Mouse (Mus musculus): Measurements from ENCODE around the gene Trim21.

Gene Trim21

DNA sequence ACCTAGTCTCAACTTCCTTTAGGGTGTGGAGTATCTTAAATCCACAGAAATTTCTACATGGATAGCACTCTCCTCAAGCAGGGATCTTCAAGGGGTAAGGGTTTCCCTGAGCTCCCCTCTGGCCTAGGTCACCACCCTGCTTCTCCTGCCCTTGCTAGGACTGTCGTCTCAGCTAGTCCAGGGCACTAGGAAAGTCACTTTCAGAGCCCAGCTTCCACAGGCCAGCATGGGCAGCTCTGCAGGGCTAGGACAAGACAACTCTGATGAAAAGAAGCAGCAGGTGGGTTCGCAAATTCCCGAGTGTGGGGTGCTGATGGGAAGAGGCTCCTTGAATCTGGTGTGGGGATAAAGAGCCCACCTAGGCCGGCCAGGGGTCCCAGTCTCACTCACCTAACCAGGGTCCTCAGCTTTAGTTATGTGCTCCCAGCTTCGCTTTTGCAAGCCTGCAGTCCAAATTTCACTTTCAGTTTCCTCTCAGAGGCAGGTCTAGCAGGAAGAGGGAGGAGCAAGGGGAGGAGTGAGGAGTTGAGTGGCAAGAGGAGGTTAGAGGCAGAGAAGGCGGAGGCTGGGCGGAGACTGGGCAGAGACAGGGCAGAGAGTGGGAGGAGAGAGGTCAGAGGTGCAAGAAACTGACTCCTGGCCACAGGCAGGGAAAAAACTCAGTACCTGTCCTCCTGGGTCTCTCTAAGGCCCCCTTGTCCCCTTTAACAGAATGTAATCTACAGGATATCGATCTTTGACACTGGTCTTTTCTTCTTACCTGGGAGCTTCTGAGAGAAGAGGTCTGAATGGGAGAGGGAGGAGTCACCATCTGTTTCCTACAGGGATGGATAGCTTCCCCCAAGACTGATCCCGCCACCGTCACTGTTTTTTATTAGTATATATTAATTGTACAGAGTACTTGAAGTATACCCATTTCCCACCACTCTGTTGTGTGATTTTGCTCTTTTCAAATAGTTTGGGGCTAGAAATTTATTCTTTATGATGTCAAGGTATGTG lies at the start of gene Trim21:
Gene Trim21, minus strand, starts transcription at position 488 of the 999 bp plus-strand sequence.
- DNase-seq (ENCODE audit: low read depth, low spot score), result peak; percentile 94

GRCm38 (mm10) chr7:102597378-102598031 lies 32.2 kb upstream of the Trim21 start, which contains the start of gene Olfr552:
Olfr552 (plus strand) TSS chr7:102597770.
- no peak for DNase-seq (ENCODE audit: low read depth, low spot score)

GRCm38 (mm10) chr7:102591786-102592185 lies 26.5 kb upstream of the Trim21 start, which contains the start of gene Olfr551:
Olfr551 (minus strand) TSS chr7:102591886.
- no peak for DNase-seq (ENCODE audit: low read depth, low spot score)

DNA sequence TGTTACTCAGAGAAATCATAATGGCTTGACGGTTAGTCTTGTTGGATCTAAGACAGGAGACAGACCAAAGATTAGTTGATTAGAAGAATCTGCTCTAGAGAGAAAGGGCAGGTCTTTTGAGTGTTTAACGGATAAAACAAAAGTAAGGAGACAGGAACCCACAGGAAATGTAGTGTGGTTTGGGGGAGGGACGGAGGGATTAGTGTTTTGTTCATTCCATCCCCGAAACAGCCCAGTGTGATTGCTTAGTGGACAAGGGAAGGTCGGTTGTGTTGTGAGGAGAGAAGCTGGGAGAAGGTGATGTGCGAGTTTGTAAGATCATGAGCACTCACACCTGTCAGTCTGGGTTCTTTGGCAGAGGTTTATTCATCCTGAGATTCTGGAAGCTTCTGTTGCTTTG lies 10.7 kb upstream of the Trim21 start:
- DNase-seq (ENCODE audit: low read depth, low spot score), result no peak

DNA sequence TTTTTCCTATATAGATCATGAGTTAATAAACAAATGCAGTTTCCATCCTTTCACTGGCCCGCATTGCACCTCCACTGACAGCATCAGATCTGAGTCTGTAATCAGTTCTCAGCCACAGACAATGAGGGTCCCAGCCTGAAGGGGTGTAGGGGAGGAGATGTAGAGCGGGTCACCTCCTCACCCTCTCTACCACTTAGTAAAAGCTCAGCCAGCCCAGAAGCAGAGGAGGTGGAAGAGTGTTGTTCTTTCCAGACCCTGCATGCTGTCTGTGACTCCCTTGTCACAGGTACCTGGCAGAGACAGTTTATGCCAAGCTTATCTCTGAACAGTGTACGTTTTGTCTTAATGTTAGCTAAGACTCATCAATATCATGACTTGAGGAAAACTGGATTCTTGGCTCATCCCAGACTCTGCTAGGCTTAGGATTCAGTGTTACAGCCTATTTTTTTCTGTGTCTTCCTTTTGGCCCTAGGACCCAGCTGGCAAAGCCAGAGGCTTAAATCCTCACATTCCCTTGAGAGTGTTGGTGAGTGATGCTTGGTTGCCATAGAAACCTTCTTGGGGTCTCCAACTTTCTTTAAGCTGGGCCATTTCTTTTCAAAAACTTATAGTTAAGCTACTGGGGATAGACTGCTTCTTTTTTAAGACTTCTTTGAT lies 8.0 kb upstream of the Trim21 start:
- no peak for DNase-seq (ENCODE audit: low read depth, low spot score)

DNA sequence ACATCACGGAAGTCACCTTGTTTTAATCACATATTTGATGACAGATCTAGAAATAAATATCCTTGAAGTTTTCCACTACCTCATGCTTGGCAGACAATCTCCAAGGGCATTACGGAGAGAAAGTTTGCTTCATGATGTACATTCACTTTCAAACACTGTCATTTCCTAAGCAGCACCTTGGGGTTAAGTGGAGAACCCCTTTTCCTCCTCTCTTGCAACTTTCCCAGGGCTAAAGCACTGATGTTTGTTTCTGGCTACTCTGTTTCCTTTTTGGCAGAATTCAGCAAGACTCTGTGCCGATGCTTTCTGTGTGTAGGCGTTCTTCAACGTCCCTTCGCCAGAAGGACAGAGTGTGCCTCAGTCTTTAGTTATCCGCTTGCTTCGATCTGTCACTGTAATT lies 5.9 kb upstream of the Trim21 start, which contains the start of gene Olfr550:
Gene Olfr550, plus strand, starts transcription at position 301 of the 400 bp plus-strand sequence.
- no peak for DNase-seq (ENCODE audit: low read depth, low spot score)

GRCm38 (mm10) chr7:102566219-102566618 lies 933 bp upstream of the Trim21 start:
- DNase-seq (ENCODE audit: low read depth, low spot score), result peak; percentile 20

DNA sequence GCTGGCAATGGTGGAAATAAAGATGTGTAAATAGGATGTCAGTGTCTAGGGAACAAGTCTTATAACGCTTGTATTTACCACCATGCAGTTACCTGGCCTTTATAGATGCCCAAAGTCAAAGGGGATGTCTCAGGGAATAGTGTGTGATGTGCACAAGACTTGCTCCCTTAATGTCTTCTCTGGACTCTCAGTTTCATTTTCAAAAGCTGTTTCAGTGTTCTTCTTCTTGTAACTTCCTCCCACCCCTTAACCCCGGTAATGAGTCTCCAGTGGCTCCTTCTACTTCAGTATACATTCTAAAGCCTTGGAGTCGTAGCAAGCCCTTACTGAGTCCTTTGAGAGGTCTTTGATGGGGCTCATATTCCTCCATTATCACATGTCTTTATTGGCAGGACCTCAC lies 12.0 kb downstream of the Trim21 start:
- peak; percentile 43 for DNase-seq (ENCODE audit: low read depth, low spot score)

- DNase-seq (ENCODE audit: low read depth, low spot score), result no peak
Measured at GRCm38 (mm10) chr7:102549570-102549969, 15.7 kb downstream of the Trim21 start, which contains the start of gene Olfr549. Olfr549 (plus strand) TSS chr7:102549870.

DNA sequence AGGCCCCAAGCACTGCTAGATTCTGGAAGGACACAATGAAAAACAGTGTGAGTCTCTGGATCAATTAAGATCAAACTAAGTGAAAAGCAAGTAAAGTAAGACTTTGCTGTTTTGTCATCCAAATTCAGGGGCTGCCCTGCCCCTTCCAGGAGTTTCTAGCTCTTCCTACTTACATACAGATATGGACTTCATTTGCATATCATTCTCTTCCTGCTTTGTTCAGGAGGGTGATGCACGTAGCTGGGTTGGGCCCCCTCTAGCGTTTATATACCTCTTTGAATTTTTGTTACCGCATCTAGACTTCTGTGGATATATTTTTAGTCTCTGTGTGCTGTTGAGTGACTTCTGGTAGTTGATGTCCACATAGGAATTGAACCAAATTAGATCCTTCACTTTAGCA lies 24.0 kb downstream of the Trim21 start:
- no peak for DNase-seq (ENCODE audit: low read depth, low spot score)

DNA sequence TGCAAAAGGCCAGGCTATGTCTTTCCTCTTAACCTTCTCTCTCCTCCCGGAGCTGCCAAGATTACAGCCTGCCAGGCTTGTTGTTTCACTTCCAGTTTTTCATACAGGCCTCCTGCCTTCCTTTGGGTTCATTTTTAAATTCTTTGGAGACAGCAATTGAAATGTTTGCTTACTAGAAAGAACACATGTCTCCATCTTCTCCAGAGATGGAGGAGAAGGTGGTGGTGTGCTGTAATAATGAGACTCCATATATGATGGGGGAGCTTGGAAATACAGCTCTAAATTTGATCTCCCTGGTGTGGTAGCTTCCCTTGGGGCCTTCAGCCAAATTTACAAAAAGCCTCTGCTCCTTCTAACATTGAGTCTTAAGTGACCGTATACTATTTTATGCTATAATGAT lies 24.7 kb downstream of the Trim21 start, which contains the start of gene Olfr548-ps1:
Gene Olfr548-ps1, plus strand, starts transcription at position 301 of the 400 bp plus-strand sequence.
- no peak for DNase-seq (ENCODE audit: low read depth, low spot score)

GRCm38 (mm10) chr7:102534449-102534848 lies 30.8 kb downstream of the Trim21 start, which contains the start of gene Olfr547:
Olfr547 (plus strand) TSS chr7:102534749.
- DNase-seq (ENCODE audit: low read depth, low spot score), result no peak

DNA sequence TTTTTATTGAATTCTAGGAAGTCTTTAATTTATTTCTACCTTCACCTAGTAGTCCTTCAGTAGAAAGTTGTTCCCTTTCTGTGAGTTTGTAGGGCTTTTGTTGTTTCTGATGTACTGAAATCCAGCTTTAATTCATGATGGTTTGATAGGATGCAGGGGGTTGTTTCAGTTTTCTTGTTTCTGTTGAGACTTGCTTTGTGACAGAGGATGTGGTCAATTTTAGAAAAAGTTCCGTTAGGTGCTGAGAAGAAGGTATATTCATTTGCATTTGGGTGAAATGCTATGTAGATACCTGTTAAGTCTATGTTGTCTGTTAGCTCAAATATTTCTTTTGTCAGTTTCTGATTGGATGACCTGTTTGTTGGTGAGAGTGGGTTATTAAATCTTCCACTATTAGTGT lies 36.2 kb downstream of the Trim21 start:
- no peak for DNase-seq (ENCODE audit: low read depth, low spot score)

DNA sequence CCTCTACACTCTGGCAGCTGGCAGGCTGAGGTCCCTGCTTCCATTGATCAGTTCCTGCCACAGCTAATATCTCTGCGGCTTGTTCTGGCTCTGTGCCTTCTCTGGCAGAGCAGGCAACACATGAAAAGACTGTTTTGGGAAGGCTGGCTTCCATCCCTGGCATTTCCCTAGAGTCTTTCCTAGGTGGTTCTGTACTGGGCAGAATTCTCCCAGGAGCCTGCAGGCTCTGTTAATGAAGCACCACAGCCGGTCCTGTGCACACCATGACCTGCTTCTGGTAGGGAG lies 48.3 kb downstream of the Trim21 start:
- DNase-seq (ENCODE audit: low read depth, low spot score), result no peak

GRCm38 (mm10) chr7:102516261-102517050 lies 48.8 kb downstream of the Trim21 start:
- DNase-seq (ENCODE audit: low read depth, low spot score), result no peak

- DNase-seq (ENCODE audit: low read depth, low spot score), result peak; percentile 27
Measured at GRCm38 (mm10) chr7:102514144-102514543, 51.1 kb downstream of the Trim21 start.

DNA sequence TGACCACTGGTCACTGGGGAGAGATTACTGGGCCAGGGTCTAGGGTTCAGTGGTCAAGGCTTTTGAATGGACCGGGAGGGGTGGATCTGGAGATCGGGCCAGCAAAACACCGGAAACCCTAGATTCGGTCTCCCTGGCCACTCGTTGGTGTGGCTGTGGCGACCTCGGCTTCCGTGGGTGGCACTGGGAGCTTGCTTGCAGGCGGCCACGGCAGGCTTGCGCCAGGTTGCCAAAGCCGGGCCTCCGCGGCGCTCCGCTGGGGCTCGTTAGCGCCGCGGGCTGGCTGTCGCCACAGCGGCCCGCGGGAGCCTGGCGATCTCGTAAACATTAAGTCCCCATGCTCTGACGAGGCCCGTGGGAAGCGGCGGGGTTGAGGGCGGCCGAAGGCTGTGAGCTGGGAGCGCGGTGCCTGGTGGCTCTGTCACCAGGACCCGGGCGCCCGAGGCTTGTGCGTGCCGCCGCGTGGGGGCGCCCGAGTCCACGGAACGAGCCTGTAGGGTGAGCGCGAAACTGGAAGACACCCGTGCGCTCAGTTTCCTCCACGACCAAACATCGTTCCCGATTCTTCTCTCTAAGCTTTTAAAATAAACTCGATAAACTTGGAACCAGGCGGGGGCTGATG lies 52.4 kb downstream of the Trim21 start:
- DNase-seq (ENCODE audit: low read depth, low spot score), result peak; percentile 88

DNA sequence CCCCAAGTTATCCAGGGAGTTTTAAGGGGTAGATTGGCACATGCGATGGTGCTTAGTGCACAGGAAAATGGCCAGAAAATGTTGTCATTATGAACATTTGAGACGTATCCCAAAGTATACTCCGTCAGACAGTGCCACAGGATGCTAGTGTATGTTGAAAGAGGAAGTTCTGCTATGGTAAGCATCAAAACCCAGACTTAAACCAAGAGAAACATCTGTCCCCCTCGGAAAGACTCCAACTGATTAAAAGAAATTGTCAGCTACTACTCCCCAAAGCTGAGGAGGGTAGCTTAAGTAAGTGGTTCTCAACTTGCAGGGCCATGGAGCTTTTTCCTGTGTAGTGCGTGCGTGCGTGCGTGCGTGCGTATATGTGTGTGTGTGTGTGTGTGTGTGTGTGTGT lies 53.4 kb downstream of the Trim21 start:
- DNase-seq (ENCODE audit: low read depth, low spot score), result peak; percentile 16

DNA sequence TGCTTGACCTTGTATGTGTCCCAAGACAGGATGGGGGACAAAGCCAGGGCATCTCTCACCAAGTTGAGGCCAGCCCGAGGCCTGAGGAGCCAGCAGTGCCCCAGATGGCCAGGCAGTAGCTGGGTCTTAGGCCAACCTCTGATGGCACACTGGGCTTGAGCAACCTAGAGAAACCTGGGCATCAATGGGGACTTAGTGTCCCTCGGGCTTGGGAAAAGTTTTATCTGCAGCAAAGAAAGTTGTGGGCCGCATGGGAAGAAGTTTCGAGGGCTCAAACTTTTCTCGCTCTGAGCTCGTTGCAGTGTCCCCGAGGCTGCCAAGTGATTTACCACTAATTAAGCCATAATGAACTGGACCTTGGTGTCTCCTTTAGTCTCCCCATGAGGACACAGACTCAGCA lies 55.6 kb downstream of the Trim21 start:
- DNase-seq (ENCODE audit: low read depth, low spot score), result no peak

- DNase-seq (ENCODE audit: low read depth, low spot score), result no peak
Measured at GRCm38 (mm10) chr7:102508666-102509065, 56.6 kb downstream of the Trim21 start.

GRCm38 (mm10) chr7:102508066-102508465 lies 57.2 kb downstream of the Trim21 start:
- no peak for DNase-seq (ENCODE audit: low read depth, low spot score)
